Mouse (Mus musculus): Measurements from ENCODE around the gene Ncbp3.

- TF ChIP-seq MAX (IDR thresholded peaks at IDR 0.05; ENCODE audit: low read depth) (no peak), POLR2AphosphoS2 (IDR thresholded peaks at IDR 0.05; ENCODE audit: insufficient read length, low read depth) (no peak), TCF12 (IDR thresholded peaks at IDR 0.05; ENCODE audit: insufficient read depth, poor library complexity, severe bottlenecking) (no peak), POLR2A (IDR thresholded peaks at IDR 0.05; ENCODE audit: insufficient read length, low read depth) (no peak), USF1 (IDR thresholded peaks at IDR 0.05; ENCODE audit: low read depth) (no peak), MYOD1 (IDR thresholded peaks at IDR 0.05; ENCODE audit: control insufficient read depth in 1 of 3, insufficient read length in 2 of 3, low read depth in 2 of 3) (no peak), TCF3 (IDR thresholded peaks at IDR 0.05; ENCODE audit: insufficient read length, low read depth) (no peak), MYOG (IDR thresholded peaks at IDR 0.05; ENCODE audit: control insufficient read depth in 1 of 3, insufficient read depth in 1 of 3, insufficient read length in 2 of 3, low read depth in 2 of 3) (no peak)
Measured at GRCm38 (mm10) chr11:73037691-73038090, 9.9 kb upstream of the Ncbp3 start.
